Mouse (Mus musculus): ENCODE measurements around the gene Hmcn2.

Hmcn2 gene

GRCm38 (mm10) chr2:31314007-31314465 is at the start of gene Hmcn2:
Hmcn2 (plus strand) TSS chr2:31314415.
- DNase-seq (ENCODE audit: low read depth, low spot score): no peak

GRCm38 (mm10) chr2:31267447-31267846 is 46.8 kb upstream of the Hmcn2 start:
- no peak for DNase-seq (ENCODE audit: low read depth, low spot score)

- no peak for DNase-seq (ENCODE audit: low read depth, low spot score)
Observed at GRCm38 (mm10) chr2:31268631-31269030, 45.6 kb upstream of the Hmcn2 start.

- DNase-seq (ENCODE audit: low read depth, low spot score): no peak
Observed at GRCm38 (mm10) chr2:31269188-31269587, 45.0 kb upstream of the Hmcn2 start.

- DNase-seq (ENCODE audit: low read depth, low spot score): no peak
Observed at GRCm38 (mm10) chr2:31269847-31270246, 44.4 kb upstream of the Hmcn2 start.

- DNase-seq (ENCODE audit: low read depth, low spot score): no peak
Observed at GRCm38 (mm10) chr2:31270470-31270869, 43.7 kb upstream of the Hmcn2 start.

- DNase-seq (ENCODE audit: low read depth, low spot score): no peak
Observed at GRCm38 (mm10) chr2:31271071-31271470, 43.1 kb upstream of the Hmcn2 start.

- DNase-seq (ENCODE audit: low read depth, low spot score): no peak
Observed at GRCm38 (mm10) chr2:31274993-31275392, 39.2 kb upstream of the Hmcn2 start.

- DNase-seq (ENCODE audit: low read depth, low spot score): no peak
Observed at GRCm38 (mm10) chr2:31277810-31278209, 36.4 kb upstream of the Hmcn2 start.

- DNase-seq (ENCODE audit: low read depth, low spot score): no peak
Observed at GRCm38 (mm10) chr2:31278483-31278882, 35.7 kb upstream of the Hmcn2 start.

GRCm38 (mm10) chr2:31281138-31281537 is 33.1 kb upstream of the Hmcn2 start:
- DNase-seq (ENCODE audit: low read depth, low spot score): no peak

GRCm38 (mm10) chr2:31282266-31282665 is 31.9 kb upstream of the Hmcn2 start:
- DNase-seq (ENCODE audit: low read depth, low spot score): no peak

- DNase-seq (ENCODE audit: low read depth, low spot score): no peak
Observed at GRCm38 (mm10) chr2:31282880-31283279, 31.3 kb upstream of the Hmcn2 start.

- no peak for DNase-seq (ENCODE audit: low read depth, low spot score)
Observed at GRCm38 (mm10) chr2:31284531-31284930, 29.7 kb upstream of the Hmcn2 start.

- no peak for DNase-seq (ENCODE audit: low read depth, low spot score)
Observed at GRCm38 (mm10) chr2:31291421-31291820, 22.8 kb upstream of the Hmcn2 start.

GRCm38 (mm10) chr2:31294985-31295384 is 19.2 kb upstream of the Hmcn2 start:
- DNase-seq (ENCODE audit: low read depth, low spot score): no peak

- no peak for DNase-seq (ENCODE audit: low read depth, low spot score)
Observed at GRCm38 (mm10) chr2:31296395-31296794, 17.8 kb upstream of the Hmcn2 start.

GRCm38 (mm10) chr2:31297602-31298268 is 16.5 kb upstream of the Hmcn2 start:
- DNase-seq (ENCODE audit: low read depth, low spot score): no peak

GRCm38 (mm10) chr2:31298814-31299213 is 15.4 kb upstream of the Hmcn2 start:
- DNase-seq (ENCODE audit: low read depth, low spot score): no peak

- DNase-seq (ENCODE audit: low read depth, low spot score): no peak
Observed at GRCm38 (mm10) chr2:31299266-31299665, 14.9 kb upstream of the Hmcn2 start.

- no peak for DNase-seq (ENCODE audit: low read depth, low spot score)
Observed at GRCm38 (mm10) chr2:31299996-31300395, 14.2 kb upstream of the Hmcn2 start.

- no peak for DNase-seq (ENCODE audit: low read depth, low spot score)
Observed at GRCm38 (mm10) chr2:31303177-31303576, 11.0 kb upstream of the Hmcn2 start.

GRCm38 (mm10) chr2:31304191-31304590 is 10.0 kb upstream of the Hmcn2 start:
- no peak for DNase-seq (ENCODE audit: low read depth, low spot score)
